Mouse (Mus musculus) cerebellum, adult 18-20 months (tissue): ENCODE measurements around the gene Ptgdr2.
A peak's percentile ranks its signal among the peaks of the same experiment; 100 is the strongest.

ENCODE experiments used
- DNase-seq, 2 experiments: peaks; one replicate each; pipeline ENCODE4 v3.0.0; 2021

Gene Ptgdr2

GRCm38 (mm10) chr19:10935029-10935428, 1.9 kb upstream of the Ptgdr2 start:
- DNase-seq, result no peak

- no peak for DNase-seq
Measured at GRCm38 (mm10) chr19:10936077-10936476, 883 bp upstream of the Ptgdr2 start.

- no peak for DNase-seq
Measured at GRCm38 (mm10) chr19:10938771-10939170, 1.8 kb downstream of the Ptgdr2 start.

- peak; percentile 86 to 90 for DNase-seq
Measured at GRCm38 (mm10) chr19:10940097-10940800, 3.3 kb downstream of the Ptgdr2 start.

- peak in 1 of 2 experiments; percentile 16 for DNase-seq
Measured at GRCm38 (mm10) chr19:10940801-10941457, 4.0 kb downstream of the Ptgdr2 start.

- no peak for DNase-seq
Measured at GRCm38 (mm10) chr19:10943955-10944354, 7.0 kb downstream of the Ptgdr2 start.

GRCm38 (mm10) chr19:10946506-10946905, 9.5 kb downstream of the Ptgdr2 start:
- no peak for DNase-seq

- no peak for DNase-seq
Measured at GRCm38 (mm10) chr19:10947219-10947618, 10.3 kb downstream of the Ptgdr2 start.

- peak; percentile 16 to 27 for DNase-seq
Measured at GRCm38 (mm10) chr19:10948416-10948815, 11.5 kb downstream of the Ptgdr2 start.

- peak; percentile 96 to 99 for DNase-seq
Measured at GRCm38 (mm10) chr19:10949112-10949511, 12.2 kb downstream of the Ptgdr2 start, which contains the start of gene Ccdc86. Ccdc86 (minus strand) TSS chr19:10949266.

- DNase-seq, result no peak
Measured at GRCm38 (mm10) chr19:10949558-10949957, 12.6 kb downstream of the Ptgdr2 start.

GRCm38 (mm10) chr19:10952021-10952939, 15.3 kb downstream of the Ptgdr2 start:
- no peak for DNase-seq

- DNase-seq, result peak; percentile 67 to 71
Measured at GRCm38 (mm10) chr19:10959085-10959977, 22.4 kb downstream of the Ptgdr2 start.

- DNase-seq, result no peak
Measured at GRCm38 (mm10) chr19:10959978-10960346, 23.0 kb downstream of the Ptgdr2 start.

GRCm38 (mm10) chr19:10965721-10966120, 28.8 kb downstream of the Ptgdr2 start:
- DNase-seq, result no peak

- no peak for DNase-seq
Measured at GRCm38 (mm10) chr19:10968578-10968977, 31.6 kb downstream of the Ptgdr2 start.

GRCm38 (mm10) chr19:10970457-10970856, 33.5 kb downstream of the Ptgdr2 start:
- no peak for DNase-seq

GRCm38 (mm10) chr19:10972660-10973059, 35.7 kb downstream of the Ptgdr2 start:
- DNase-seq, result no peak

GRCm38 (mm10) chr19:10973187-10973586, 36.2 kb downstream of the Ptgdr2 start:
- no peak for DNase-seq

GRCm38 (mm10) chr19:10974238-10974865, 37.4 kb downstream of the Ptgdr2 start, which contains the start of gene Ms4a10:
Ms4a10 (minus strand) TSS chr19:10974670.
- DNase-seq, result no peak

- DNase-seq, result no peak
Measured at GRCm38 (mm10) chr19:10975187-10975586, 38.2 kb downstream of the Ptgdr2 start.

- DNase-seq, result no peak
Measured at GRCm38 (mm10) chr19:10976318-10976717, 39.4 kb downstream of the Ptgdr2 start.
